Mouse (Mus musculus): Measurements from ENCODE around the gene Clps.
A peak's percentile ranks its signal among the peaks of the same experiment; 100 is the strongest.
"Not testable (repeated sequence)": the region's sequence is repeated elsewhere in the genome, so short reads cannot be mapped to it uniquely, and the experiment has no call there.

The Clps gene

DNA sequence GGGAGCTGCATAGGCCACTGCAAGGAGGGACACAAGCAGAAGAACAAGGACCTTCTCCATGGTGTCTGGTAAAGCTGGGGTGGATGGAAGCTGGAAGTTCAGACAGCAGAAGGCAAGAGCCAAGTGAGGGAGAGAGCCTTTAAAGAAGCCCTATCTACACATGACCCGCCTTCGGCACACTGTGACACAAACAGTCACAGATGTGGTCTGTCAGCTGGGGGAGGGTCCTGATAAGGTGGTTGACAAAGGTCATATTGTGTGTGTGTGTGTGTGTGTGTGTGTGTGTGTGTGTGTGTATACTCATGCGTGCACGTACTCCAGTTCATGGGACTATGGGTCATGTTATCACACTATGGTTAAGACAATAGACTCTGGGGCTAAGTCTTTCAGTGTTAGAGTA lies at the start of gene Clps:
Clps (minus strand) TSS at position 169 of the 400 bp plus-strand sequence.
- DNase-seq = no peak

DNA sequence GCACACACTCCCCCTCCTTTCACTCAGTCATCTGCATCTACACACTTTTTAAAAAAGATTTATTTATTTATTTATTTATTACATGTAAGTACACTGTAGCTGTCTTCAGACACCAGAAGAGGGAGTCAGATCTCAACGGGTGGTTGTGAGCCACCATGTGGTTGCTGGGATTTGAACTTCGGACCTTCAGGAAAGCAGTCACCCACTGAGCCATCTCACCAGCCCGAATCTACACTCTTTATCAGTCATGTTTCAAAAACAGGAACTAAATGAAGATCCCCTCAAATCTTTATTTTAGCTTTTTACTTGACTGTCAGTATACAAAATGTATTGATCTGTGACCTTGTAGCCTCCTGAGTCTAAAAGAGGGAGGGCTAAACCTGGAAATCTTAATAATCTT lies 49.0 kb upstream of the Clps start:
- no peak for DNase-seq

DNA sequence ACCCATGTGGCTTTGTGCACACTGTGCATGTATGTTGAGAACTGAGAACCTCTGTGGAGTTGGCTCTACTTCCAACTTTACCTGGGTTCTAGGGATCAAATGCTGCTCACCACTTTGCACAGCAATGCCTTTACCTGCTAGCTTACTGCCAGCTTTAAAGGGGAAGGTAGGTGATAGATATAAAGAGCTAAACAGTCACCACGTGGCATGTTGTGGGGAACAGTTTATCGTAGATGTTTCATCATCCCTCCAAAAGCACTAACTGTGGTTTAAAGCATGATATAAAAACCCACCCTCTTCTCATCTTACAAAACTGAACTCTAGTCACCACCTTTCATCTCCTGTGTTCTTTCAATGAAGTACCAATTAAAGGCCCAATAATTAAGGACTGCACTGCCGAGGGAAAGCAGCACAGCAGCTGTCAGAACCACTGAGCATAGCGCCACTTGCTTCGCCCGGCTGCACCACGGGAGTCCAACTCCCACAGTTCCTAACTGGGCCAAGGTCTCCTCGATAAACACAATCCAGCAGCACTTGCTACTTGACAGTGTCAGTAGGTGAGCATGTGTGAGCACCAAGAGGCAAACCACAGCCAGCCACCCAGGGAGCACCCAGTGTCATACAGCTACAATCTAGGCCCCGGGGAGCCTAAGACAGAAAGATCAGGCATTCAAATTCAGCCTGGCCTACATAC lies 41.1 kb upstream of the Clps start:
- DNase-seq = no peak

DNA sequence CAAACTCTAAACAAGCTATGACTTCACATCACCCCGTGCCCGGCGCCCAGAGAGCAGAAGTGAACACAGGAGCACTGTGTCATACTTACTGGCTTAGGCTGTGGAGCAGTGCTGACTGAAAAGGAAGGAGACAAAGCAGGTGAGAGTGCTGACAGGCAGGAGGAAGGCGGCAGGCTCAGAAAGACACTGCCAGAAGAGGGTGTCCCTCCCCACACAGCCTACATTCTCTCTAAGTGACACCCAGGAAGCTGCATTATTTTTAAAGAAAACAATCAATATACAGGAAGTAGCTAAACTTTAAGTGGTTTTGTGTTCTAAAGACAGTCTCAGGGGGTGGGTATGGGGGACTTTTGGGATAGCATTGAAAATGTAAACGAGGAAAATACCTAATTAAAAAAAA lies 40.2 kb upstream of the Clps start:
- DNase-seq = no peak

DNA sequence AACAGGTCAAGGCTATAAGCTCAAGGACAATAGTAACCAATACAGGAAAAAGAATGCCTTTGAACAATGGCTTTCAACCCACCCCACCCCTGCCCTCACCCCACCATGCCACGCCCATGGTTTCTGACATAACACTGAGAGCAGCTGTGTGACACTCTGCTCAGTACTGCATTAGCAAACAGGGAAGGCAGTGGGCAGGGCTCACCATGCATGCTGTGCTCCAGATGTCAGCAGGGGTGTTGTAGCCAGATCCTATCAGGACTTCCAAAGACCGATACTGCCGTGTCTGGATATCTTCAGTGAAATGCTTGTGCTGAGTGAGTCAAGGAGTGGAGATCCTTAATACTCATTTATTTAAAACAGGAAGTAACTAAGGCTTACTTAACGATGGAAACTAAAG lies 33.4 kb upstream of the Clps start:
- no peak for DNase-seq

DNA sequence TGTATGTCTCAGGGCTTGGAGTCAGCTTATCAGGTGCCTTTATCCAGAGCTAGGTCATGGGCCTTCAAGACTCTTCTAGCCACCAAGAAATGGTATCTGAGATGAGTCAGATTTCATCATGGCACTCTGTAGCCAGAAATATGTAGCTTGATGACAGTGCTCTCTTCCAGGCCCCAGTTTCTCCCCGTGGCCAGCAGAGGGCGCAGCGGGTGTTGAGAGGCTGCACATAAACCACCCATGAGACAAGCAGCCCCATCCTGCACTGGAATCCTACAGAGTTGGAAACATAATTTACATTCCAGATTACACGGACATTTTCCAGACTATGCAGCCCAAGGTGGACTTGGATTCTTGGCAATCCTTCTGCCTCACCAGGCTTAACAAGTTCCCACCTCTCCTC lies 32.4 kb upstream of the Clps start:
- DNase-seq = peak; percentile 62

DNA sequence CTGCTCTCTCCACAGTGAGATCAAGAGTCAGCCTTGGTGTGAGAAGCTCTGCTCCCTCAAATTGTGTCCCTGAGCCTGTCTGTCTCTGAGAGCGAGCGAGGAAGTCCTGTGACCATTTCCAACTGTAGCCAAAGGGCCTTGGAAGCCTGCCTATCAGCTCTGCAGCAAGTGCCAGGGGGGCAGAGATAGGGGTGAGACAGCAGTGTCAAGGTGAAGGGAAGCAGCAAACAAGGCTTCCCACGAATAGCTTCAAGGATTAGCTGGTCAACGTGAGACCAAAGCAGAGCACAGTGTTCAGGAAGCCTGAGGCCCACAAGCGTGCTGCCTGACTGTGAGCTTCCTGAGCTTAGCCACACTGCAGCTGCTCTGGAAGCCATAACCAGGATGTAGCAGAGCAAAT lies 30.9 kb upstream of the Clps start:
- no peak for DNase-seq

DNA sequence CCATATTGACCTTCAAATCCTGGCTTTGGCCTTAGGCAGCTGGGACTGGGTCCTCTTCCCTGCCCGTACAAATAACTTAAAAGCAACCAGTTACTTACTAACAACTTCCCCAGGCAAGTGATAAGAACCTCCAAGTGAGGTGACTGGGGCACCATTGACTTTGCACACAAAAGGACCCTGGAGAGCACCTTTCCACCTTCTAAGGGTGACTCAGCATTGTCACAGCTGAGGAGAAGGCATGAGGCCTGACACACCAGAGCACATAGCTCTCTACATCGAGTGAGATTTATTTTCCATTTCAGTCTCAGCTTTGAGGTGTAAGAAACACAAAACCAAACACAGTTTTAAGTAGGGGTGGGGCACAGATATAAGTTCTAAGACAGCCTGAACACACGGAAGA lies 30.0 kb upstream of the Clps start:
- DNase-seq = no peak

DNA sequence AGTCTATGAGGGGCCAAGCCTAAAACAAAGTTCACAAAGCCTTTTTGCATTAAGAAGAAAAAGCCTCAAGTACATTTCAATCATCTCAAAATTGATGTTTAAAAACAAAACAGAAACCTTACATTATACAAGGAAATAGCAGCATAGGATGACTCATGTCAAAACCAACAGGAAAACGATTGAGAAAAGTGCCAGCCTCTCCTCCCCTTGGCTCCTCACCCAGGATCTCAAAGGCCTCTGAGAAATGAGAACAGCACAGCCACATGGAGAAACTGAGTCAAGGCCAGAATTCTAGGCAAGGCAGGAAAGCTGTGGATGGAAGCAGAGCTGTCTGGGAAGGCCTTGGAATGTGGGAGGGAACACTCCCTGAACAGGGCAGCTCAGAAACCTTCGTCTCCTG lies 28.0 kb upstream of the Clps start:
- no peak for DNase-seq

DNA sequence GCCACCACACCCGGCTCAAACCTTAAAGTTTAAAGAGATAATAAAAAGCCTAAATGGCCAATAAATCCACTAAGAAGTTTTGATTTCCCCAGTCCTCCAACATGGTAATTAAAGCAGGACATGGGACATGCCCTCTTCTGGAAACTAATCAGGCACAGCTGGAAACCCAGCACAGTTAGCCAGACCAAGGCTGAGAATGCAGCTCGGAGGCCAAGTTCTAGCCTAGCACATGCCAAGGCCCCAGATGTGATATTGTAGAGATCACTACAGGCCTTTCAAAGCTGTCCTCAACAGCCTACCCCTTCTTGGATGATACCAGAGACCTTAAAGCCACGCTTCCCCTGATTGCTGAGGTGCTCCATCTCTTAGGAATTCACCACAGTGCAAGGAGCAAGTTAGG lies 25.9 kb upstream of the Clps start:
- no peak for DNase-seq

DNA sequence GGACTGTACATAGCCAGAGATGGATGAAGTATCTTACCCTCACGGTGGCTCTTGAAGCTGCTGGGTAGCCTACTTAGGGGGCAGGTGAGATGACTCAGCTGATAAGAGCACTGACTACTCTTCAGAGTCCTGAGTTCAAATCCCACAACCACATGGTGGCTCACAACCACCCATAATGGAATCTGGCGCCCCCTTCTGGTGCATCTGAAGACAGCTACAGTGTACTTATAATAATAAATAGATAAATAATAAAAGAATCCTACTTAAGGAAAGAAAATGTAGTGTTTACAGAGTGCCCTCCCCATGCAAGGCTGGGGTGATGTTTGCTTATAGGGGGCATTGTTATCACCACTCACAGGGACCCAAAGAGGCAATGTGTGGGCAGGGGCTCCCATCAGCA lies 20.5 kb upstream of the Clps start:
- no peak for DNase-seq

DNA sequence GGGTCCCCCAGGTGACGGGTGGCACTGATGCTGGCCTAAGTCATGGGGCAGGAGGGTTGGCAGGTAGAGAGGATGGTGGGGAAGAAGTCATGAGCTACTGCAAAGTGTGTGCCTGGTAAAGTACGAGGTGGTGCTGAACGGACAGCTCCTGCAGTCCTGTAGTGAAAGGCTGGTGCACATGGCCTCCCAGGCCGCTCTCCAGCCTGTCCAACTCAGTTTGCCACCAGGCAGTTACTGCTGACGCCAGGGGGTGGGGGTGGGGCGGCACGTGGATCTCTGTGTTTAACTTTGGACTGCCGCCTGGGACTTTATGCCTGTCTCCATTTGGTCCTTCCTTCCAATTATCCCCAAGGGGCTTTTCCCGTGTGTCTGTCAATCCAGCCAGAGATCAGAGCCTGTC lies 19.8 kb upstream of the Clps start:
- DNase-seq = no peak

DNA sequence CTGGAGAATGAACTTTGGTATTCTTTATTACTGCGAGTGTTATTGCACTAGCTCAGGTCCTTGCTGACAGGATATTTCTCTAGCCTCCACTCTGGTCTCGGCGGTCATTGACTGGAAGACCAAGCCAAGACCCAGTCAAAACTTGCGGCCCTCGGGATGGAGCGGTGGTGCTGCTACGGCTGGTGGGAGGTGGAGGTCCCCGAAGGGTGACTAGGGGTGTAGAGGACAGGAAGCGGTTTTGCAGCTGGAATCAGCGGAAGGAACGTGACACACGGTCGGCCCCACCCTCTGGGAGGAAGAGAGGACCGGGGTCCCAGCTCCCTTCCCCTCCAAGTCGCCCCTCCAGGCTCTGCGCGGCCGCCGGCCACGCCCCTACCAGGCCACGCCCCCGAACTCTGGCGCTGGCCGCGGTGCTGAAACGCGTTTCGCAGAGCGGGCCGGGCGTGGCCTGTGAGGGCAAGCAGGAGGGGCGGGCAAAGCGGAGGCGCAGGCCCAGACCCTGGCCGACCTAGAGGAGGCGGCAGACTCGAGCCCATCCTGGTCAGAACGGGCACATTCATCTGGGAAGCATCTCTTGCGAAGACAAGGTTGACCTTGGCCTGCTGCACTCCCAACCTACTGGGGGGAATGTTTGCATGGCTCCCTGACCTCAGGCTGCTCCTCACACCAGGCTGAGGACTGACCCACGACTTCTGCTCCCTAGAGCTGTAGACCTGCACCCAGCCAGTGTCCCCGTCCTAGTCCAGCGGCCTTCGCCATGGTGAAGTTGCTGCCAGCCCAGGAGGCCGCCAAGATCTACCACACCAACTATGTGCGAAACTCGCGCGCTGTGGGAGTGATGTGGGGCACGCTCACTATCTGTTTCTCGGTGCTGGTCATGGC lies 14.9 kb upstream of the Clps start, which contains the start of gene Lhfpl5:
Lhfpl5 (plus strand) TSS at position 398 of the 882 bp plus-strand sequence.
- no peak for DNase-seq

DNA sequence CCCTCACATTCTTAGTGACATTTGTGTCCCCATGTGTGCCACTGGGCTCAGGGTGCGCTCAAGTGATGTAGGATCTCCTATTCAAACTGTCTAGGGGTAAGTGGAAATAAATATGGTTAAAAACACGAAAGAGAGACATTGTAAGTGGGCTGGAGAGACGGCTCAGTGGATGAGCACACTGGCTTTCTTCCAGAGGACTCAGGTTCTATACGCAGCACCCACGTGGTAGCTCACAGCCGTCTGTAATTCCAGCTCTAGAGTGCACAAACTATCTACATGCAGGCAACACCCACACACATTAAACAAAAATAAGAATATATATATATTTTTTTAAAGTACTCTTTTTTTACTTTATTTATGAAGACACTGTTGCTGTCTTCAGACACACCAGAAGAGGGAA lies 12.4 kb upstream of the Clps start:
- no peak for DNase-seq

DNA sequence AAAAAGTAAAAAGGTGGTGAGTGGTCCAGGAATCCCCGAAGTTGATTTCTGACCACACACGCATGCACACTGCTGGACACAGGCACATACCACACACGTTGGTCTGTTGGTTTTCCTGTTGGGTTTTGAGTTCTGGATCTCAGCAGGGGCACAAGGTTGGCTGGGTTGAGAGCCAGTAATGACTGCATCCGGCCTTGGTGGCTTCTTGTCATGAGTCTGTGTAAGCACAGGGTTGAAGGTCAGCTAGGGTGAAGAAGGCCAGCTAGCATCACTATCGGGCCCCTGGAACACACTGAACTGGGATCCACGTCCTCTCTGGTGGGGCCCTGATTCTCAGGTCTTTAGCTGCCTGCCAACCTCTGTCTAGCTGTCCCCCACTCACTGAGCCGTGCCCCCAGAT lies 12.0 kb upstream of the Clps start:
- DNase-seq = no peak

DNA sequence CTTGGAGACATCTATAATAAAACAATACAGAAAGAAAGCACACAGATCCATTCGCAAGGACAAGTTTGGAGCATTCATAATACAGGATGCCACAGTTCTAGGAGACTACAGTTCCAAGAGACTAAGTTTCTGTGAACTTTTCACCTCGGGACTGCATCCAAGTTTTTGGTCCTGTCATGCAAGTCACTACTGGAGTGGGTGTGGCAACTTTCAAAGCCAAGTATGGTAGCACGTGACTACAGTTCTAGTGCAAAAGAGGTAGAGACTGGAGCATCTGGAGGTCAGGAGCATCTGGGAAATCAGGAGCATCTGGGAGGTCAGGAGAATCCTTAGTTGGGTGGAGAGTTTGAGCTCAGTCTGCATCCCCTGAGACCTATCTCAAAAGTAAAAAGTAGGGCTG lies 11.3 kb upstream of the Clps start:
- DNase-seq = no peak

DNA sequence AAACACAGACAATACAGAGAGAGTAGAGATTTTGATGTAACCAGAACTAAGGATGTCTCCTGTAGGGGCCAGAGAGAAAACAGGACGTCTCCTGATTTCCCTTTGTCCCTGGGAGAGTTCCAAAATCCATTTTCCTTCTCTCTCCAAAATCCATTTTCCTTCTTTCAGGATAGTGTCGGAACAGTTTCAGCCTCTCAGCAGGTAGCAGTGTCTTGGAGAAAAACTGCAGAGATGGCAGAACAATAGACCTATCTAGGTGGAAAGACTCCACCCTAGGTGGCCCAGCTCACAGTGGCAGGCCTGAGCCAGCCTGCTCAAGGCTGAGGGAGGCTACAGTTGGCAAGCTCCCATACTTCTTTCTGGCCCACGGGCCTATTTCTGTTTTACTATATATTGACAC lies 7.0 kb upstream of the Clps start:
- DNase-seq = no peak

DNA sequence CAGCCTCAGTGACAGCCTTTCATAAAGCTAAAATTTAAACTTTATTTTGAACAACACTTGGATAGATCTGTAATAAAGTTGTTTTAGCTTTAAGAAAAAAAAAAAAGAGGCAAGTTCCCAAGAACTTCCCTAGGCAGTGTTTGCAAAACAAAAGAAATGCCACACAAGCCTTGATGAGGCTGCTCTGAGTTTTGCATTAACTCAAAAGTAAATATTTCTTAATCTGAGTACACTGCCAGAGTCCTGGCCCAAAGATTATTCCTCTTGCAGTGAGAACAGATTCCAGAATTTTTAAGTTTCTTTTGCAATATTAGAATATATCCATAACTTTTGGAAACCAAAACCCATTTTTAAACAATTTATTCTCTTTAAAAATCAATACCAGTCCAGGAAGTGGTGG lies 4.6 kb upstream of the Clps start:
- DNase-seq = no peak

DNA sequence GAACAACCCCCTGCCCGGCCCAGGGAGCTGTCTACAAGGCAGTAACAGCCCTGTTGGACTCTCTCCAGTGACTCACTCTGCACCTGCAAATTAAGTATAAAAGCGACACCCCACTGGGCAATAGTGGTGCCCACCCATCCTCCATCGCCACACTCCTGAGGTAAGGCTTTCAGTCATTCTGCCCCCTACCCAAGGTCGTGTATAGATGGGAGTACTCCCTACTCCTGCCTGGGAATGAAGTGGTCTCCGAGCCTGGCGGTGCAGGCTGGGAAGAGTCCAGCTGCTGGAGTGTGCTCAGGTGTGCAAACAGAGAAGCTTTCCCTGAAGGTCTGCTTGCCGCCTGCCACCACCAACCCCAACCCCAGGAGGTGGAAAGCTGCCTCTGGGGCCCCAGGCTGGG lies 1.0 kb upstream of the Clps start:
- DNase-seq = no peak

DNA sequence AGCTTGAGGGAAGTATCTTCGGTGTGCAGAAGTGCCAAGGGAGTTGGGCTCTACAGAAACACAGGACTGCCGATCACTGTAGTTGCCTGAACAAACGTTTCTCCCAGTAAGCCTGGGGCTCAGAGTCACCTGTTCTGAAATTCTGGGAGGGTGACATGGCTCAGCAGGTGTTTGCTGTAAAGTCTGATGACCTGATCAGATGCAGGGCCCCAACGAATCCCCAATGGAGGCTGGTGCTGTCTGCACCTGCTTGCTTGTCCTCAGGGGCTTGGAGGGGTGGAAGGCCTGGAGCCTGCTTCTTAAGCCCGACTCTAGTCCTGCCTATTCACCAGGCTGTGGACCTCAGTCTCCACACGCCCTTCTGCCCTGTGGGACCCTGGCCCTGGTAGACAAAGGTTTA lies 2.8 kb downstream of the Clps start:
- DNase-seq = no peak

DNA sequence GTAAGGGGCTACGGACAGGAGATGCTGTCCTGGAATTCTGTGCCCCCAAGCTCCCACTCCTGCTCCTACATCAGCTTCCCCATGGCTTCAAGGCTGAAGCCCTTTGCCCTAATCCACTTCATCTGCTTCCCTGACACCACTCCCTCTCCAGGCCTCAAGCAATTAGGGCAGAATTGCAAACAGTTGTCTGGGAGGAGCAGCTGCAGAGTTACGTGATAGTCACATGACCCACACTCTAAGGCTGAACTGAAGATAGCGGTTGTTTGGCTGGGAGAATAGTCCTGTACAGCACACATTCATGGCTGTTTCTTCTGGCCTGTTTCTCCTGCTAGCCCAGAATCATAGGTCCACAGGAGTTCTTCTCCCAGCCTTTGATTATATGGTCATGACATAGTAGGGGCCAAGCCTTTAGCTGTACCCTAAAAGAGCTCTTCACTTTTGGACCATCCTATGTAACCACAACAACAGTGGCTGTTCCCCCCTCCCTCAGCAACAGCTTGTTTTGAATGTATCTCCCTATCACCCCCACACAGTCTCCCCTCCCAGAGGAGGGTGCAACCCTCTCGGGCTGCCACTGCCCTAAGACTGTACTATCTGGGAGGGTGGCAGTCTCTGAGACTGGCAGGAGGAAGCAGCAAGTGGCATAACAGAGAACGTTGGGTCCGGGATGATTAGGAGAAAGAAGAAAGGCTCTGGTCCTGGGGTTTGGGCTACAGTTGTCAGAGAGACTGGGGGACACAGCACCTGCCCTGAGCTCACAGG lies 3.8 kb downstream of the Clps start:
- no peak for DNase-seq

DNA sequence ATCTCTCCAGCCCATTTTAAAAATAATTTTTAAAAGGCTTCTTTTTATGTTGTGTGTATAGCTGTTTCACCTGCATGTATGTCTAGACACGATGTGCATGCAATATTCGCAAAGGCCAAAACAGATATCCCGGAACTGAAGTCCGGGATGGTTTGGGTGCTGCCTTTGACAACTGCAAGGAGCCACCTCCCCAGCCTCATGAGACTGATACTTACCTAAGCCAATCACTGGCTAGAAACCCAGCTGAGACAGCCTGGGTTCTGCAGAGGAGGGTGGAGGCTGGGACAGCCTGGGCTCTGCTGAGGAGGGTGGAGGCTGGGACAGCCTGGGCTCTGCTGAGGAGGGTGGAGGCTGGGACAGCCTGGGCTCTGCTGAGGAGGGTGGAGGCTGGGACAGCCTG lies 6.5 kb downstream of the Clps start:
- not testable (repeated sequence) for DNase-seq

DNA sequence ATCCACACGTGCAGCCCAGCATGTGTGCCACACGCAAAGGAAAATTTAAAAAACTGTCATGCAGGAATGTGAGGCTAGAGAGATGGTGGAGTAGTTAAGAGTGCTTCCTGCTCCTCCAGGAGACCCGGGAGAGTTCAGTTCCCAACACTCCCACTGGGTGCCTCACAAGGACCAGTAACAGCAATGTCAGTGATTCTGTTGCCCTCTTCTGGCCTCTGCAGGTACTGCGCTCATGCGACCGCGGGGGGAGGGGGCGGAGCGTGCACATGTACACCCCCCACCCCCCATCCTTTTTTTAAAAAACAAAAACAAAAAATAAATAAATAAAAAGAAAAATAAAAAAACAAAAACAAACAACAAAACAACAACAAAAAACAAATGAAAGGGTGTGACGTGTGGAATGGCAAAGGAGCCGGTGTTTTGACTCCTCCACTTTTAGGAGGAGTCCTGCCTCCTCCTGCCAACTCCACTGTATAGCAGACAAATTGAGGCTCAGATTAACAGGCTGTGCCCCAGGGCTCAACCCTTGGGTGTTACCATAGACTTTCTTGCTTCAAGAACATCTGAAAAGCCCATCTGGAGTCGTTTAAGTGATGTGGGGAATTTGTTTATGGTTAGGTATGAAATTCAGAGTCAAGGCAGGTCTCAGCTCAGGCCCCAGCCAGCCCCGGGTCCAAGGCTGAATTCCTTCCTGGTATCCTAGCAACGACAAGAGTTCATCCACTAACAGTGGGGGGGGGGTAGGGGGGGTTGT lies 7.3 kb downstream of the Clps start:
- peak; percentile 62 for DNase-seq
